Comparison of ENCODE assay signal across 19 mouse cellular contexts in genomic region chr11:65028049-65028448, GRCm38 (mm10).
"Had no signal": no experiment of that assay in that cellular context is flagged by ENCODE, and none has a peak within 500 bp of the region (broad histone marks: within the 10 kb centered on the region; RNA-seq: fewer than 3 reads in every experiment).

No protein-coding gene starts in this region.

- H3K4me2 ChIP-seq: limb, embryonic 15.5 days; liver, embryonic 12.5 days; lung, embryonic 15.5 days; midbrain, embryonic 12.5 days; neural tube, embryonic 13.5 days; neural tube, embryonic 15.5 days had no signal

- DNase-seq: lung, adult 2 months; lung, postnatal 14 days; midbrain, embryonic 14.5 days; retina, postnatal 1 day; right cerebral cortex, adult 18-20 months; right cerebral cortex, postnatal 25 days; right cerebral cortex, postnatal 4 days; spleen, adult 18-20 months; thymus, adult 18-20 months; thymus, postnatal 14 days; thymus, postnatal 36 days had no signal

- H3K9ac ChIP-seq: limb, embryonic 15.5 days; liver, embryonic 12.5 days; liver, embryonic 14.5 days; lung, embryonic 15.5 days; midbrain, embryonic 12.5 days; neural tube, embryonic 13.5 days; neural tube, embryonic 15.5 days had no signal

- H3K4me3 ChIP-seq: limb, embryonic 15.5 days; liver, embryonic 12.5 days; lung, embryonic 15.5 days; midbrain, embryonic 12.5 days; myocyte; neural tube, embryonic 13.5 days; neural tube, embryonic 15.5 days had no signal

- ATAC-seq: liver, embryonic 12.5 days had no signal

- H3K4me1 ChIP-seq: limb, embryonic 15.5 days; liver, embryonic 12.5 days; lung, embryonic 15.5 days; midbrain, embryonic 12.5 days; neural tube, embryonic 13.5 days; neural tube, embryonic 15.5 days had no signal

- H3K27me3 ChIP-seq: limb, embryonic 15.5 days; liver, embryonic 12.5 days; lung, embryonic 15.5 days; midbrain, embryonic 12.5 days; neural tube, embryonic 13.5 days; neural tube, embryonic 15.5 days had no signal

- H3K9me3 ChIP-seq: limb, embryonic 15.5 days; liver, embryonic 12.5 days; lung, embryonic 15.5 days; midbrain, embryonic 12.5 days; neural tube, embryonic 13.5 days; neural tube, embryonic 15.5 days had no signal

- H3K27ac ChIP-seq: limb, embryonic 15.5 days; liver, embryonic 12.5 days; liver, embryonic 14.5 days; lung, embryonic 15.5 days; midbrain, embryonic 12.5 days; neural tube, embryonic 13.5 days; neural tube, embryonic 15.5 days had no signal

- H3K36me3 ChIP-seq: limb, embryonic 15.5 days; liver, embryonic 12.5 days; midbrain, embryonic 12.5 days had no signal
